Mouse (Mus musculus): ENCODE results near the gene Gars.

The Gars gene

GRCm38 (mm10) chr6:55038671-55039445 lies 1.1 kb downstream of the Gars start:
- DNase-seq (ENCODE audit: low read depth, low spot score): no peak

- DNase-seq (ENCODE audit: low read depth, low spot score): no peak
These were observed 1.6 kb downstream of the Gars start for GRCm38 (mm10) chr6:55039446-55039783.

GRCm38 (mm10) chr6:55040031-55040430 lies 2.2 kb downstream of the Gars start:
- DNase-seq (ENCODE audit: low read depth, low spot score): no peak

GRCm38 (mm10) chr6:55043206-55043605 lies 5.4 kb downstream of the Gars start:
- DNase-seq (ENCODE audit: low read depth, low spot score): no peak

- DNase-seq (ENCODE audit: low read depth, low spot score): no peak
These were observed 6.7 kb downstream of the Gars start for GRCm38 (mm10) chr6:55044542-55044941.

GRCm38 (mm10) chr6:55045326-55045725 lies 7.5 kb downstream of the Gars start:
- DNase-seq (ENCODE audit: low read depth, low spot score): no peak

GRCm38 (mm10) chr6:55049186-55049585 lies 11.4 kb downstream of the Gars start:
- DNase-seq (ENCODE audit: low read depth, low spot score): no peak

- no peak for DNase-seq (ENCODE audit: low read depth, low spot score)
These were observed 16.7 kb downstream of the Gars start for GRCm38 (mm10) chr6:55054491-55054890.

- no peak for DNase-seq (ENCODE audit: low read depth, low spot score)
These were observed 19.6 kb downstream of the Gars start for GRCm38 (mm10) chr6:55057427-55057826.

- DNase-seq (ENCODE audit: low read depth, low spot score): no peak
These were observed 22.5 kb downstream of the Gars start for GRCm38 (mm10) chr6:55060241-55060825.

- DNase-seq (ENCODE audit: low read depth, low spot score): no peak
These were observed 23.5 kb downstream of the Gars start for GRCm38 (mm10) chr6:55061328-55061727.

GRCm38 (mm10) chr6:55062200-55062599 lies 24.4 kb downstream of the Gars start:
- DNase-seq (ENCODE audit: low read depth, low spot score): no peak

- peak; percentile 46 for DNase-seq (ENCODE audit: low read depth, low spot score)
These were observed 26.1 kb downstream of the Gars start for GRCm38 (mm10) chr6:55063793-55064476.

- no peak for DNase-seq (ENCODE audit: low read depth, low spot score)
These were observed 26.6 kb downstream of the Gars start for GRCm38 (mm10) chr6:55064477-55064827.

- no peak for DNase-seq (ENCODE audit: low read depth, low spot score)
These were observed 28.1 kb downstream of the Gars start for GRCm38 (mm10) chr6:55065903-55066302.

- DNase-seq (ENCODE audit: low read depth, low spot score): no peak
These were observed 38.9 kb downstream of the Gars start for GRCm38 (mm10) chr6:55076561-55077255.

- DNase-seq (ENCODE audit: low read depth, low spot score): no peak
These were observed 43.6 kb downstream of the Gars start for GRCm38 (mm10) chr6:55081379-55081778.

GRCm38 (mm10) chr6:55082261-55083051 lies 44.6 kb downstream of the Gars start:
- DNase-seq (ENCODE audit: low read depth, low spot score): no peak

GRCm38 (mm10) chr6:55087355-55087754 lies 49.5 kb downstream of the Gars start:
- DNase-seq (ENCODE audit: low read depth, low spot score): no peak

GRCm38 (mm10) chr6:55090639-55091038 lies 52.8 kb downstream of the Gars start:
- no peak for DNase-seq (ENCODE audit: low read depth, low spot score)

GRCm38 (mm10) chr6:55091396-55091795 lies 53.6 kb downstream of the Gars start:
- DNase-seq (ENCODE audit: low read depth, low spot score): no peak
